Mouse (Mus musculus): Measurements from ENCODE around the gene BC052040. TPM values are rescaled to one million over a fixed set of nuclear protein-coding genes. Genes with fewer than 3 reads are reported as not detected.

The BC052040 gene
- polyA plus RNA-seq, 1 experiment from 2014 or later = 19.6 TPM

- no peak overlapping the region for H3K4me3 ChIP-seq
- no peak overlapping the region for H3K27ac ChIP-seq (replicated peaks)
- WGBS = 66% methylated on average over 6 of the region's 6 CpGs
- DNase-seq (ENCODE audit: low spot score) = no peak
- peaks cover 5% of the 10 kb centered on the region; the same call in 1 of the 2 replicates for H3K36me3 ChIP-seq
- no peaks in the 10 kb centered on the region for H3K27me3 ChIP-seq (ENCODE audit: low read depth, poor library complexity, severe bottlenecking)
- peaks cover 18% of the 10 kb centered on the region for H3K4me1 ChIP-seq
- H3K9me3 ChIP-seq (replicated peaks) = 0 out of 2 replicates have a peak, but pooled peaks cover under 1% of the 10 kb centered on the region
Measured at GRCm38 (mm10) chr2:115725926-115726325, 144.4 kb downstream of the BC052040 start.

- no peak for DNase-seq (ENCODE audit: low spot score)
- H3K4me3 ChIP-seq = no peak overlapping the region
- H3K9me3 ChIP-seq (replicated peaks) = no peaks in the 10 kb centered on the region
- no peak overlapping the region for H3K27ac ChIP-seq (replicated peaks)
- WGBS = 74% methylated on average over 5 of the region's 5 CpGs
- no peaks in the 10 kb centered on the region for H3K27me3 ChIP-seq (ENCODE audit: low read depth, poor library complexity, severe bottlenecking)
- peaks cover 17% of the 10 kb centered on the region for H3K4me1 ChIP-seq
- peaks cover 4% of the 10 kb centered on the region; the same call in 1 of the 2 replicates for H3K36me3 ChIP-seq
Measured at GRCm38 (mm10) chr2:115726806-115727205, 145.3 kb downstream of the BC052040 start.

- H3K9me3 ChIP-seq (replicated peaks) = no peaks in the 10 kb centered on the region
- peaks cover 4% of the 10 kb centered on the region; the same call in 1 of the 2 replicates for H3K36me3 ChIP-seq
- H3K27ac ChIP-seq (replicated peaks) = no peak overlapping the region
- 94% methylated on average over 6 of the region's 6 CpGs for WGBS
- no peak for DNase-seq (ENCODE audit: low spot score)
- H3K4me3 ChIP-seq = no peak overlapping the region
- peaks cover 8% of the 10 kb centered on the region for H3K4me1 ChIP-seq
- H3K27me3 ChIP-seq (ENCODE audit: low read depth, poor library complexity, severe bottlenecking) = no peaks in the 10 kb centered on the region
Measured at GRCm38 (mm10) chr2:115728627-115729026, 147.1 kb downstream of the BC052040 start.

- no peak overlapping the region for H3K4me3 ChIP-seq
- H3K4me1 ChIP-seq = no peaks in the 10 kb centered on the region
- WGBS = 94% methylated on average over 6 of the region's 6 CpGs
- H3K27me3 ChIP-seq (ENCODE audit: low read depth, poor library complexity, severe bottlenecking) = no peaks in the 10 kb centered on the region
- peaks cover 4% of the 10 kb centered on the region; the same call in 1 of the 2 replicates for H3K36me3 ChIP-seq
- DNase-seq (ENCODE audit: low spot score) = no peak
- no peak overlapping the region for H3K27ac ChIP-seq (replicated peaks)
- H3K9me3 ChIP-seq (replicated peaks) = no peaks in the 10 kb centered on the region
Measured at GRCm38 (mm10) chr2:115730502-115730901, 149.0 kb downstream of the BC052040 start.

GRCm38 (mm10) chr2:115731171-115731570, 149.7 kb downstream of the BC052040 start:
- WGBS = 90% methylated on average over 3 of the region's 3 CpGs
- H3K27me3 ChIP-seq (ENCODE audit: low read depth, poor library complexity, severe bottlenecking) = no peaks in the 10 kb centered on the region
- no peaks in the 10 kb centered on the region for H3K4me1 ChIP-seq
- no peaks in the 10 kb centered on the region for H3K9me3 ChIP-seq (replicated peaks)
- H3K4me3 ChIP-seq = no peak overlapping the region
- DNase-seq (ENCODE audit: low spot score) = no peak
- no peak overlapping the region for H3K27ac ChIP-seq (replicated peaks)
- peaks cover 4% of the 10 kb centered on the region; the same call in 1 of the 2 replicates for H3K36me3 ChIP-seq

- no peaks in the 10 kb centered on the region for H3K4me1 ChIP-seq
- WGBS = 85% methylated on average over 4 of the region's 4 CpGs
- H3K36me3 ChIP-seq = peaks cover 4% of the 10 kb centered on the region; the same call in 1 of the 2 replicates
- H3K27ac ChIP-seq (replicated peaks) = no peak overlapping the region
- no peak for DNase-seq (ENCODE audit: low spot score)
- H3K4me3 ChIP-seq = no peak overlapping the region
- no peaks in the 10 kb centered on the region for H3K27me3 ChIP-seq (ENCODE audit: low read depth, poor library complexity, severe bottlenecking)
- H3K9me3 ChIP-seq (replicated peaks) = no peaks in the 10 kb centered on the region
Measured at GRCm38 (mm10) chr2:115732572-115732971, 151.1 kb downstream of the BC052040 start.

GRCm38 (mm10) chr2:115733017-115733692, 151.6 kb downstream of the BC052040 start:
- H3K4me3 ChIP-seq = no peak overlapping the region
- H3K4me1 ChIP-seq = no peaks in the 10 kb centered on the region
- DNase-seq (ENCODE audit: low spot score) = no peak
- H3K27ac ChIP-seq (replicated peaks) = no peak overlapping the region
- 0 out of 2 replicates have a peak, but pooled peaks cover under 1% of the 10 kb centered on the region for H3K36me3 ChIP-seq
- no peaks in the 10 kb centered on the region for H3K27me3 ChIP-seq (ENCODE audit: low read depth, poor library complexity, severe bottlenecking)
- WGBS = 92% methylated on average over 8 of the region's 8 CpGs
- no peaks in the 10 kb centered on the region for H3K9me3 ChIP-seq (replicated peaks)

GRCm38 (mm10) chr2:115734850-115735249, 153.3 kb downstream of the BC052040 start:
- Histone ChIP-seq H3K36me3 (no peaks in the 10 kb centered on the region), H3K27me3 (ENCODE audit: low read depth, poor library complexity, severe bottlenecking) (no peaks in the 10 kb centered on the region), H3K4me3 (no peak overlapping the region), H3K4me1 (no peaks in the 10 kb centered on the region), H3K27ac (replicated peaks) (no peak overlapping the region), H3K9me3 (replicated peaks) (no peaks in the 10 kb centered on the region)
- WGBS = 97% methylated on average over 6 of the region's 6 CpGs
- no peak for DNase-seq (ENCODE audit: low spot score)

- Histone ChIP-seq H3K27ac (replicated peaks) (no peak overlapping the region), H3K9me3 (replicated peaks) (no peaks in the 10 kb centered on the region), H3K4me1 (no peaks in the 10 kb centered on the region), H3K4me3 (no peak overlapping the region), H3K36me3 (no peaks in the 10 kb centered on the region), H3K27me3 (ENCODE audit: low read depth, poor library complexity, severe bottlenecking) (no peaks in the 10 kb centered on the region)
- no peak for DNase-seq (ENCODE audit: low spot score)
- 93% methylated on average over 3 of the region's 3 CpGs for WGBS
Measured at GRCm38 (mm10) chr2:115736416-115736815, 154.9 kb downstream of the BC052040 start.

- DNase-seq (ENCODE audit: low spot score) = no peak
Measured at GRCm38 (mm10) chr2:115737966-115738365, 156.4 kb downstream of the BC052040 start.

GRCm38 (mm10) chr2:115742061-115742460, 160.5 kb downstream of the BC052040 start:
- Histone ChIP-seq H3K4me3 (no peak overlapping the region), H3K27ac (replicated peaks) (no peak overlapping the region), H3K4me1 (no peaks in the 10 kb centered on the region), H3K9me3 (replicated peaks) (no peaks in the 10 kb centered on the region), H3K36me3 (no peaks in the 10 kb centered on the region), H3K27me3 (ENCODE audit: low read depth, poor library complexity, severe bottlenecking) (no peaks in the 10 kb centered on the region)
- WGBS = 86% methylated on average over 7 of the region's 7 CpGs
- DNase-seq (ENCODE audit: low spot score) = no peak

More at GRCm38 (mm10) chr2:115737966-115738365, 156.4 kb downstream of the BC052040 start:
- WGBS = 80% methylated on average over 2 of the region's 2 CpGs
- Histone ChIP-seq H3K27me3 (ENCODE audit: low read depth, poor library complexity, severe bottlenecking) (no peaks in the 10 kb centered on the region), H3K36me3 (no peaks in the 10 kb centered on the region), H3K4me3 (no peak overlapping the region), H3K27ac (replicated peaks) (no peak overlapping the region), H3K4me1 (no peaks in the 10 kb centered on the region), H3K9me3 (replicated peaks) (no peaks in the 10 kb centered on the region)

- Histone ChIP-seq H3K27ac (replicated peaks) (no peak overlapping the region), H3K36me3 (no peaks in the 10 kb centered on the region), H3K27me3 (ENCODE audit: low read depth, poor library complexity, severe bottlenecking) (no peaks in the 10 kb centered on the region), H3K4me3 (no peak overlapping the region), H3K9me3 (replicated peaks) (no peaks in the 10 kb centered on the region), H3K4me1 (no peaks in the 10 kb centered on the region)
- DNase-seq (ENCODE audit: low spot score) = no peak
- 92% methylated on average over 3 of the region's 3 CpGs for WGBS
Measured at GRCm38 (mm10) chr2:115747639-115748038, 166.1 kb downstream of the BC052040 start.

- Histone ChIP-seq H3K27ac (replicated peaks) (no peak overlapping the region), H3K4me1 (no peaks in the 10 kb centered on the region), H3K4me3 (no peak overlapping the region), H3K9me3 (replicated peaks) (no peaks in the 10 kb centered on the region), H3K27me3 (ENCODE audit: low read depth, poor library complexity, severe bottlenecking) (no peaks in the 10 kb centered on the region), H3K36me3 (no peaks in the 10 kb centered on the region)
- 94% methylated on average over 7 of the region's 7 CpGs for WGBS
- DNase-seq (ENCODE audit: low spot score) = no peak
Measured at GRCm38 (mm10) chr2:115751177-115751576, 169.7 kb downstream of the BC052040 start.
